Mouse (Mus musculus): ENCODE results near the gene Gm11627.

DNA sequence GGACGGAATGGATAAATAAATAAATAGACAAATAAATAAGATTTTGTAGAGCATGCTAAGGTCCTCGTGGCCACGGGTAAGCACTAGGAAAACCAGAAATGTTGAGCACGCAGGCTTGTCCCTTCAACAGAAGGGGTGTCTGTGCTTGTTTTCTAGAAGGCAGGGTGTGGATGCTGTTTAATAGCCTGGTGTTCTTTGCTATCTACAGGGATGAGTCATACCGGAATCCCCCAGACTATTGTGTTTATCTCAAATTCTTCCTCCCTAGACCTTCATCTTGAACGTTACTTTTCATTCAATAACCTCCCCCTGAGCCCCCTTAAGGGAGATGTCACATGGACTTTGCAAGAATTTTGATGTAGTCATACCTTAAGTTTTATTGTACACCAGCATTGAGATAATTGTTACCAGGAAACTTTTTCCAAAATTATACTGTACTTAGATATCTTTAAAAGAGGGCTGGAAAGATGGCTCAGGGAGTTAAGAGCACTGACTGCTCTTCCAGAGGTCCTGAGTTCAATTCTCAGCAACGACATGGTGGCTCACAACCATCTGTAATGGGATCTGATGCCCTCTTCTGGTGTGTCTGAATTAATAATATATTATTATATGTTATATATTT lies 10.4 kb downstream of the Gm11627 start:
- TF ChIP-seq TAL1 (IDR thresholded peaks at IDR 0.05; ENCODE audit: low read length) = no peak
- TF ChIP-seq GATA1 (IDR thresholded peaks at IDR 0.05; ENCODE audit: low read length) = no peak

Data from erythroblast, embryonic 14.5 days (primary cell).